Mouse (Mus musculus) stomach, postnatal 0 days (tissue): Measurements from ENCODE around the gene Fosb. TPM values are rescaled to one million over a fixed set of nuclear protein-coding genes. Genes with fewer than 3 reads are reported as not detected.
"Not testable (repeated sequence)": the region's sequence is repeated elsewhere in the genome, so short reads cannot be mapped to it uniquely, and the experiment has no call there.

ENCODE experiments used
- ATAC-seq: fragments of 200-750 bp; cut with Nextera tagmentation; 2 replicates; pipeline ENCODE4 v1.8.0; 2017; ENCODE audit not compliant: low FRiP score, low TSS enrichment
- DNase-seq: peaks from one replicate; pipeline ENCODE4 v3.0.0-alpha.2; 2016; ENCODE audit warnings: low spot score
- H3K27ac ChIP-seq: fragments of 300-500 bp; sonication (generic); replicated peaks from 2 replicates; pipeline ENCODE4 v1.5.1; 2014; ENCODE audit warnings: mild to moderate bottlenecking, control low read depth
- H3K27me3 ChIP-seq: fragments of 300-500 bp; sonication (generic); 2 replicates; pipeline ENCODE4 v1.6.1; 2014; ENCODE audit warnings: low read length; ENCODE audit not compliant: control insufficient read depth, insufficient read depth
- H3K36me3 ChIP-seq: fragments of 300-500 bp; sonication (generic); 2 replicates; pipeline ENCODE4 v1.6.1; 2014; ENCODE audit warnings: low read length, mixed read lengths; ENCODE audit not compliant: control insufficient read depth, insufficient read depth
- H3K4me1 ChIP-seq: fragments of 300-500 bp; sonication (generic); replicated peaks from 2 replicates; pipeline ENCODE4 v1.6.1; 2014; ENCODE audit warnings: antibody characterized with exemption; ENCODE audit not compliant: control insufficient read depth, insufficient read depth
- H3K4me2 ChIP-seq: fragments of 300-500 bp; sonication (generic); replicated peaks from 2 replicates; pipeline ENCODE4 v1.6.1; 2014; ENCODE audit warnings: low read depth, mild to moderate bottlenecking, control low read depth, moderate library complexity
- H3K4me3 ChIP-seq: fragments of 300-500 bp; sonication (generic); 2 replicates; pipeline ENCODE4 v1.5.1; 2014; ENCODE audit warnings: low read depth, low read length, control low read depth
- H3K9ac ChIP-seq: fragments of 300-500 bp; sonication (generic); 2 replicates; pipeline ENCODE4 v1.6.1; 2014; ENCODE audit warnings: mild to moderate bottlenecking, low read length, control low read depth, mixed read lengths
- H3K9me3 ChIP-seq: fragments of 300-500 bp; sonication (generic); 2 replicates; pipeline ENCODE4 v1.6.1; 2016; ENCODE audit warnings: low read length; ENCODE audit not compliant: control insufficient read depth
- CTCF ChIP-seq: IDR thresholded peaks from 2 replicates; pipeline ENCODE4 v1.5.1; 2016; ENCODE audit warnings: antibody characterized with exemption, low read depth, mild to moderate bottlenecking, moderate library complexity
- EP300 ChIP-seq: optimal IDR thresholded peaks from 2 replicates; pipeline ENCODE3; 2016; ENCODE audit warnings: antibody characterized with exemption
- WGBS: fragments of 180-500 bp; shearing (Covaris S2); extraction: QIAGEN DNeasy Blood & Tissue Kit; methylation state at CpG from one replicate; pipeline ENCODE4 v1.1.7; 2014; 5-methylcytosine and 5-hydroxymethylcytosine counted together
- polyA plus RNA-seq: library from polyadenylated mRNA; unstranded; fragments of >200 nt; fragmentation: Nextera tagmentation; extraction: Ambion mirVana; gene quantifications from 2 replicates; pipeline ENCODE4 v1.2.1, GENCODE M21; 2015

The Fosb gene
- polyA plus RNA-seq, 1 experiment from 2014 or later, result 0.21 TPM

GRCm38 (mm10) chr7:19290969-19291596 lies 18.8 kb downstream of the Fosb start:
- Histone ChIP-seq H3K9ac (peak overlapping the region; percentile 61), H3K4me2 (peak overlapping the region; percentile 60), H3K27ac (peak overlapping the region; percentile 71), H3K4me1 (no peaks in the 10 kb centered on the region), H3K36me3 (no peaks in the 10 kb centered on the region), H3K27me3 (no peaks in the 10 kb centered on the region), H3K9me3 (no peaks in the 10 kb centered on the region), H3K4me3 (peak overlapping the region; percentile 46)
- TF ChIP-seq CTCF (no peak), EP300 (no peak)
- ATAC-seq (peak; percentile 43; the same call in 1 of the 2 replicates), DNase-seq (peak; percentile 34)
- WGBS, result 2% methylated on average over 19 of the region's 20 CpGs

DNA sequence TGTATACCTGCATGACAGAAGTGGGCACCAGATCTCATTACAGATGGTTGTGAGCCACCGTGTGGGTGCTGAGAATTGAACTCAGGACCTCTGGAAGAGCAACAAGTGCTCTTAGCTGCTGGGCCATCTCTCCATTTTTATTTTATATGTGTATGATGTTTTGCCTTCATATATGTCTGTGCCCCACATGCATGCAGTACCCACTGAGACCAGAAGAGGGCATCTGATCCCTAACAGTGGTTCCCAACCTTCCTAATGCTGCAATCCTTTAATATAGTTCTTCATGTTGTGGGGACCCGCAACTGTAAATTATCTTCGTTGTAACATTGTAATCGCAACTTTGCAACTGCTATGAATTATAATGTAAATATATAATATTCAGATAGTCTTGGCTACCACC lies 25.1 kb downstream of the Fosb start:
- TF ChIP-seq CTCF (peak; percentile 85), EP300 (no peak)
- Histone ChIP-seq H3K4me2 (no peak overlapping the region), H3K27ac (no peak overlapping the region), H3K4me3 (no peak overlapping the region), H3K27me3 (peaks cover 1% of the 10 kb centered on the region; the same call in 1 of the 2 replicates), H3K36me3 (no peaks in the 10 kb centered on the region), H3K9me3 (no peaks in the 10 kb centered on the region), H3K4me1 (no peaks in the 10 kb centered on the region), H3K9ac (no peak overlapping the region)
- 34% methylated on average over 4 of the region's 4 CpGs for WGBS
- no peak for ATAC-seq
- peak; percentile 69 for DNase-seq

DNA sequence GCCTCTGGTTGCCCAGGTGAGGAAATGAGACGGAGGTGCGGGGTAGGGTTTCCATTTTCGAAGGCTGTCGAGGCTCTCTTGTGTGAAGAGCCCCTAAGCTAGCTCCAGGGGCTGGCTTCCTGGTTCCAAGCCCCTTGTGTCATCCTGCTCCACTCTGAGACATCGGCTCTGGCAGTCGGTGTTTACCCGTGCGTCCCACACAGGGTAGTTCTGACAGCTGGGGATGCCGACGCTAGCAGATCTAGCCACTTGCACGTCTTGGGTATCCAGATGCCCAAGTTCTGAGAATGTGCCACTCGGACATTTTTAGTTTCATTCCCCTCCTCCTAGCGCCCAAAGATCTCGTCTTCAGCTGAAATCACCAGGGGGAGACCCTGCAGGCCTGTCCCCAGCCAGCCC lies 26.4 kb downstream of the Fosb start:
- H3K9ac ChIP-seq, result no peak overlapping the region
- WGBS, result 31% methylated on average over 14 of the region's 14 CpGs
- H3K4me2 ChIP-seq, result peak overlapping the region; percentile 92; the same call in 1 of the 2 replicates

DNA sequence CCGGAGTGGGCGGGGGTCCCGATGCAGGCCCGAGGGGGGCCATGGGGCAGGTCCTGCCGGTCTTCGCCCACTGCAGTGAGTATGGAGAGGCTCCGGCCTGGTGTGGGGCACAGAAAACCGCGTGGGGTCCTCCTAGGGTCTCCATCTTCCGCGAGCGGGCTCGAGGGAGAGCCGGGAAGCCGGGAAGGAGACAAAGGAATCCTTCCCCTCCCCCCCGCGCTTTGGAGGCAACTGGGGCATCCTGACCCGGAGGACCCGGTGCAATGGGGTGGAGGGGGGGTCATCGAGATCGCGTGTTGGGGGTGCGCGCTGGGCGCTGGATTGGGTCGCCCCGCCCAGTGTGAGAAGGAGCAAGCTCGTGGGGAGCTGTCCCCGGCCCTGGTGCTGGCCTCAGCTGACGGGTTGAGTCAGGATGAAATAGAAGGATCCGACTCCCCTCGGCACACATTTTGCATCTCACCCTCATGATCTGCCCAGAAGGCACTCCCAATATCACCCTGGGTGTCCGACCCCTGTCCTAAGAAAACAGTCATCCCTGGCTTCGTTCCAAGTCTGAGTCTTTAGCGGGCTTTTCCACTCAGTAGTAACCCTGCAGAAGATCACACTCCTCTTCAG lies 27.0 kb downstream of the Fosb start:
- peak; percentile 77 for DNase-seq
- TF ChIP-seq CTCF (no peak), EP300 (no peak)
- ATAC-seq, result peak; percentile 64
- no peaks in the 10 kb centered on the region for H3K4me1 ChIP-seq
- H3K9me3 ChIP-seq, result no peaks in the 10 kb centered on the region
- 0 out of 2 replicates have a peak overlapping the region, but pooled peaks have one; percentile 30 for H3K27ac ChIP-seq
- H3K36me3 ChIP-seq, result no peaks in the 10 kb centered on the region
- peak overlapping the region; percentile 53 for H3K4me3 ChIP-seq
- WGBS, result 3% methylated on average over 35 of the region's 35 CpGs
- peak overlapping the region; percentile 47; the same call in 1 of the 2 replicates for H3K9ac ChIP-seq
- H3K4me2 ChIP-seq, result peak overlapping the region; percentile 92
- peaks cover 13% of the 10 kb centered on the region; the same call in 1 of the 2 replicates for H3K27me3 ChIP-seq

More for the DNA sequence above, 26.4 kb downstream of the Fosb start:
- Histone ChIP-seq H3K36me3 (no peaks in the 10 kb centered on the region), H3K27me3 (peaks cover 10% of the 10 kb centered on the region; the same call in 1 of the 2 replicates), H3K27ac (no peak overlapping the region), H3K4me1 (no peaks in the 10 kb centered on the region), H3K9me3 (no peaks in the 10 kb centered on the region), H3K4me3 (no peak overlapping the region)
- no peak for DNase-seq
- ATAC-seq, result no peak
- no peak for TF ChIP-seq CTCF
- no peak for TF ChIP-seq EP300

- peaks cover 13% of the 10 kb centered on the region; the same call in 1 of the 2 replicates for H3K27me3 ChIP-seq
- under 1% methylated on average over 36 of the region's 37 CpGs for whole genome bisulfite sequencing
- ATAC-seq (peak; percentile 82), DNase-seq (peak; percentile 90)
- no peaks in the 10 kb centered on the region for H3K9me3 ChIP-seq
- H3K9ac ChIP-seq, result peak within 1 kb of the TSS; percentile 47; the same call in 1 of the 2 replicates
- 0 out of 2 replicates have a peak within 1 kb of the TSS, but pooled peaks have one; percentile 30 for H3K27ac ChIP-seq
- H3K4me1 ChIP-seq, result no peaks in the 10 kb centered on the region
- H3K36me3 ChIP-seq, result no peaks in the 10 kb centered on the region
- peak within 1 kb of the TSS; percentile 53 for H3K4me3 ChIP-seq
- H3K4me2 ChIP-seq, result peak within 1 kb of the TSS; percentile 92
- TF ChIP-seq CTCF, result no peak
- no peak for TF ChIP-seq EP300
These were observed 27.5 kb downstream of the Fosb start, which contains the start of gene Rtn2 for GRCm38 (mm10) chr7:19282385-19282784. Gene Rtn2 (plus strand): TSS chr7:19282624.

GRCm38 (mm10) chr7:19281680-19282304 lies 28.1 kb downstream of the Fosb start:
- H3K36me3 ChIP-seq, H3K27ac ChIP-seq, H3K9ac ChIP-seq, H3K9me3 ChIP-seq, H3K4me1 ChIP-seq, DNase-seq, ATAC-seq: not testable (repeated sequence)
- TF ChIP-seq CTCF, result peak; percentile 77
- Histone ChIP-seq H3K4me3 (0 out of 2 replicates have a peak overlapping the region, but pooled peaks have one; percentile 53), H3K27me3 (peaks cover 13% of the 10 kb centered on the region; the same call in 1 of the 2 replicates), H3K4me2 (peak overlapping the region; percentile 92)
- WGBS, result 23% methylated on average over 6 of the region's 6 CpGs
